Mouse (Mus musculus) stomach, postnatal 0 days (tissue): Measurements from ENCODE around the gene Fgfbp3. TPM values are rescaled to one million over a fixed set of nuclear protein-coding genes. Genes with fewer than 3 reads are reported as not detected.
"Not testable (repeated sequence)": the region's sequence is repeated elsewhere in the genome, so short reads cannot be mapped to it uniquely, and the experiment has no call there.

Source experiments
- ATAC-seq: fragments of 200-750 bp; cut with Nextera tagmentation; 2 replicates; pipeline ENCODE4 v1.8.0; 2017; ENCODE audit not compliant: low FRiP score, low TSS enrichment
- DNase-seq: peaks from one replicate; pipeline ENCODE4 v3.0.0-alpha.2; 2016; ENCODE audit warnings: low spot score
- H3K27ac ChIP-seq: fragments of 300-500 bp; sonication (generic); replicated peaks from 2 replicates; pipeline ENCODE4 v1.5.1; 2014; ENCODE audit warnings: mild to moderate bottlenecking, control low read depth
- H3K27me3 ChIP-seq: fragments of 300-500 bp; sonication (generic); 2 replicates; pipeline ENCODE4 v1.6.1; 2014; ENCODE audit warnings: low read length; ENCODE audit not compliant: control insufficient read depth, insufficient read depth
- H3K36me3 ChIP-seq: fragments of 300-500 bp; sonication (generic); 2 replicates; pipeline ENCODE4 v1.6.1; 2014; ENCODE audit warnings: low read length, mixed read lengths; ENCODE audit not compliant: control insufficient read depth, insufficient read depth
- H3K4me1 ChIP-seq: fragments of 300-500 bp; sonication (generic); replicated peaks from 2 replicates; pipeline ENCODE4 v1.6.1; 2014; ENCODE audit warnings: antibody characterized with exemption; ENCODE audit not compliant: control insufficient read depth, insufficient read depth
- H3K4me2 ChIP-seq: fragments of 300-500 bp; sonication (generic); replicated peaks from 2 replicates; pipeline ENCODE4 v1.6.1; 2014; ENCODE audit warnings: low read depth, mild to moderate bottlenecking, control low read depth, moderate library complexity
- H3K4me3 ChIP-seq: fragments of 300-500 bp; sonication (generic); 2 replicates; pipeline ENCODE4 v1.5.1; 2014; ENCODE audit warnings: low read depth, low read length, control low read depth
- H3K9ac ChIP-seq: fragments of 300-500 bp; sonication (generic); 2 replicates; pipeline ENCODE4 v1.6.1; 2014; ENCODE audit warnings: mild to moderate bottlenecking, low read length, control low read depth, mixed read lengths
- H3K9me3 ChIP-seq: fragments of 300-500 bp; sonication (generic); 2 replicates; pipeline ENCODE4 v1.6.1; 2016; ENCODE audit warnings: low read length; ENCODE audit not compliant: control insufficient read depth
- CTCF ChIP-seq: IDR thresholded peaks from 2 replicates; pipeline ENCODE4 v1.5.1; 2016; ENCODE audit warnings: antibody characterized with exemption, low read depth, mild to moderate bottlenecking, moderate library complexity
- EP300 ChIP-seq: optimal IDR thresholded peaks from 2 replicates; pipeline ENCODE3; 2016; ENCODE audit warnings: antibody characterized with exemption
- WGBS: fragments of 180-500 bp; shearing (Covaris S2); extraction: QIAGEN DNeasy Blood & Tissue Kit; methylation state at CpG from one replicate; pipeline ENCODE4 v1.1.7; 2014; 5-methylcytosine and 5-hydroxymethylcytosine counted together
- polyA plus RNA-seq: library from polyadenylated mRNA; unstranded; fragments of >200 nt; fragmentation: Nextera tagmentation; extraction: Ambion mirVana; gene quantifications from 2 replicates; pipeline ENCODE4 v1.2.1, GENCODE M21; 2015

Gene Fgfbp3
- polyA plus RNA-seq, 1 experiment from 2014 or later, result 4.4 TPM

DNA sequence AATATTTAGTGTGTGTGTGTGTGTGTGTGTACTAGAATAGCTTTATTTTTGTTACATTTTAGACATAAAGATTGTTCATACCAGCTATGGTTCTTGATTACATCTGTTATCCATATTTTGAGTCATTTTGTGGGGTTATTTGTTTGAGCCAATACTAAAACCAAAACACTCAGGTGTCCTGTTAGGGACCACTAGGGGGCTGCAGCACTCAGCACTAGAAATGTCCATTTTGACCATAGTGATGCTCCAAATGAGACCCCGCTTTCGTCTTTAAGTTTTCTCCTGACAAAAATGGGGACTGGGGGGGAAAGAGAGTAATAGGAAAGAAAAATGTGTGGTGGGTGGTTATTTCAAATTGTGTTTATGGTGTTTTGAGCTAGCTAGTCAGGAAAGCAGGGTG, 33.1 kb downstream of the Fgfbp3 start:
- Histone ChIP-seq H3K4me2 (no peak overlapping the region), H3K4me3 (no peak overlapping the region), H3K36me3 (peaks cover 33% of the 10 kb centered on the region), H3K9ac (no peak overlapping the region), H3K9me3 (no peaks in the 10 kb centered on the region), H3K27ac (no peak overlapping the region), H3K27me3 (no peaks in the 10 kb centered on the region), H3K4me1 (no peaks in the 10 kb centered on the region)
- DNase-seq, result no peak
- 84% methylated on average over 2 of the region's 2 CpGs for WGBS
- ATAC-seq, result no peak
- TF ChIP-seq EP300 (no peak), CTCF (peak; percentile 66)

DNA sequence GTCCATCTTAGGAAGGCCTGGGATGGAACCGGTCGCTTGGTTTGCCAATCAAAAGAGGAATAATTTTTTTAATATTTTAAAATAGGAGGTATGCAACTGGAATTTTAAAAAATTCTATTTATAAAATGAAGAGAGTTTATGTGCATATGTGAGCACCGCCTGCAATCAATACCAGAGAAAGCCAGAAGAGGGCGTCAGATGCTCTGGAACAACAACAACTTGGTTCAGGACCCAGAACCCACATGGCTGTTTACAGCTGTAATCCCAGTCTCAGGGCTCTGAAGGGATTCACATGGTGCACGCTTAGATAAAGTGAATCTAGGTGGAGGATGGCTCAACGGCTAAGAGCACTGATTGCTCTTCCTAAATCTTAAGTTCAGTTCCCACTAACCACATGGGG, 36.3 kb downstream of the Fgfbp3 start:
- no peak overlapping the region for H3K27ac ChIP-seq
- 79% methylated on average over 6 of the region's 6 CpGs for WGBS
- H3K4me2 ChIP-seq, result no peak overlapping the region
- no peak overlapping the region for H3K9ac ChIP-seq
- H3K27me3 ChIP-seq, result no peaks in the 10 kb centered on the region
- H3K9me3 ChIP-seq, result no peaks in the 10 kb centered on the region
- H3K4me3 ChIP-seq, result no peak overlapping the region
- TF ChIP-seq EP300, result no peak
- TF ChIP-seq CTCF, result peak; percentile 63
- H3K36me3 ChIP-seq, result peaks cover 39% of the 10 kb centered on the region
- ATAC-seq (no peak), DNase-seq (peak; percentile 40)
- no peaks in the 10 kb centered on the region for H3K4me1 ChIP-seq

DNA sequence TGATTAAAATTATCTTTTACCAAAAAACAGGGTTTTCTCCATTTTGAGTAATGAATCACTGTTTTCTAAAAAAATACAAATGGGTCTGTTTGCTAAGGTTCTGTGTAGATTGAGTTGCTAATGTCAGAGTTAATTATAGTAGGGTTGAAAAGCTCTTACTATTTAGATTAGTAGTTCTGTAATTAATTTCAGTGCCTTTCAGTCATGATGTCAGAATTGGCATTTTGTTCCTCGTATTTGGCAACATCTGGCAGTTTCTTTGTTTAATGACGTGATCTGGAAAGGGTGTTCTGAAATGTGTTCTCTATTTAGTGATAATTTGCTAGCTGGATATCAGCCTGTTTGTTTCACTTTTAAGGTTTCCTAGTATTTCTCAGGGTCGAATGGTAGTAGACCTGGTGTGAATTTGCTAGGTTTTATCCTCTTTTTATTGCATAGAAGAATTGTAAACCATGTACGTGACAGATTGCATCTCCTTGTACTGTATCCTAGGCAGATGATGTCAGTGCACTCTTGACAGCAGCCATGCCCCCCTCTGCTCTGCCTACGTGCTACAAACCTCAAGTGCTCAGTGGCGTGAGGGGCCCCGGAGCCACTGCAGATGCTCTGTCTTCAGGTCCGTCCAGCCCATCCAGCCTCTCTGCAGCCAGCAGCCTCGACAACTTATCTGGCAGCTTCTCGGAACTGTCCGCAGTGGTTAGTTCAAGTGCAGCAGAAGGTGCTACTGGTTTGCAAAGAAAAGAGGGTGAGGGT, 40.5 kb downstream of the Fgfbp3 start:
- Histone ChIP-seq H3K27ac (no peak overlapping the region), H3K4me3 (no peak overlapping the region), H3K9me3 (no peaks in the 10 kb centered on the region), H3K4me2 (no peak overlapping the region), H3K4me1 (no peaks in the 10 kb centered on the region), H3K36me3 (peaks cover 40% of the 10 kb centered on the region), H3K27me3 (no peaks in the 10 kb centered on the region), H3K9ac (no peak overlapping the region)
- WGBS, result 76% methylated on average over 11 of the region's 11 CpGs
- TF ChIP-seq EP300, result no peak
- TF ChIP-seq CTCF, result no peak
- no peak for DNase-seq
- no peak for ATAC-seq

DNA sequence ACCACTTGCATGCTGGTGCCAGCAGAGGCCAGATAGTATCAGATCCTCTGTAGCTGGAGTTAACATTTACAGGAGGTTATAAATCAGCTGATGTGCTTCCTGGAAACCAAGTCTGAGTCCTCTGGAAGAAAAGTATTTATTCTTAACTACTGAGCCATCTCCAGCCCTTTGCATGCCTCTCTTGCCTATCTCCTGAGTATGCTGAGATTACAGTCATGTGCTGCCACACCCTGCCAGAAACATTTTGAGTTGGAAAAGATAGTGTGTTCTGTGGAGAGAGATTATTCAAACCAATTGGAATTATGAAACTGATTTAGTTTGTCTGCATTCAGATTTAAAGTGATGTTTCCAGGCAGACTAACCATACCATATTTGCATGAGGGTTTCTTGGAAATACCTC, 42.1 kb downstream of the Fgfbp3 start:
- no peak for DNase-seq
- no peaks in the 10 kb centered on the region for H3K9me3 ChIP-seq
- no peaks in the 10 kb centered on the region for H3K27me3 ChIP-seq
- TF ChIP-seq CTCF, result no peak
- no peak for TF ChIP-seq EP300
- no peak overlapping the region for H3K9ac ChIP-seq
- no peaks in the 10 kb centered on the region for H3K4me1 ChIP-seq
- no peak overlapping the region for H3K4me2 ChIP-seq
- H3K27ac ChIP-seq, result no peak overlapping the region
- peaks cover 40% of the 10 kb centered on the region for H3K36me3 ChIP-seq
- H3K4me3 ChIP-seq, result no peak overlapping the region
- ATAC-seq, result no peak

DNA sequence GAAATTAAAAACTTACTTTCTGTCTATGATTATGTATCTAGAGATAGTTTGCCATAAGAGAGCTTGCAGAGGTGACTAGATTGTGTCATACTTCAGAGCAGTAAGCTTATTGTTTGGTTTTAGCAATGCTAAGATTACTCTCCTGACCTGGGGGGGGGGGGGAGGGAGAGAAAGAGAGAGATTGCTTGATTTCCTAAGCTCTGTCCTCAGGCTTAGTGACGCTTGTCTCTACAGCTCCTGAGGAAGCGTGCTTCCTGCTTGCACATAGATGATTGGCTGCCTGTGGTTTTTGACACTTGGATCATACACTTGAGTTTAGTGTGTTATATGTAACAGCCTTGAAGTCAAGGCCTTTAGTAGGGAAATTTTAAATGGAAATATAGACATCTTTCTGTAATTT, 44.8 kb downstream of the Fgfbp3 start:
- Histone ChIP-seq H3K4me2 (no peak overlapping the region), H3K9me3 (no peaks in the 10 kb centered on the region), H3K27me3 (no peaks in the 10 kb centered on the region), H3K9ac (no peak overlapping the region), H3K4me1 (no peaks in the 10 kb centered on the region), H3K4me3 (no peak overlapping the region), H3K36me3 (peaks cover 35% of the 10 kb centered on the region), H3K27ac (no peak overlapping the region)
- no peak for ATAC-seq
- 69% methylated on average over 2 of the region's 2 CpGs for WGBS
- TF ChIP-seq EP300 (no peak), CTCF (no peak)
- DNase-seq, result no peak

DNA sequence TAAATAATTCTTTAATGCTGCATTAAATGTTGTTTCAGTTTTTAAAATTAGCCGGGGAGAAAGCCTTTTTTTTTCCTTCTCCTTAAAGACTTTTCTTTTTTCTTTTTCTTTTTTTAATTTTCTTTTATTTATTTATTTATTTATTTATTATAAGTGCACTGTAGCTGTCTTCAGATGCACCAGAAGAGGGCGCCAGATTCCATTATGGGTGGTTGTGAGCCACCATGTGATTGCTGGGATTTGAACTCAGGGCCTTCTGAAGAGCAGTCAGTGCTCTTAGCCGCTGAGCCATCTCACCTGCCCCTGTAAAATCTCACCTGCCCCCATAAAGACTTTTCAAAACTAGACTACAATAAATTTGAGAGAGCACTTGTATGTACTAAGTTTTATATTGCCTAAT, 50.7 kb downstream of the Fgfbp3 start:
- not testable (repeated sequence) for H3K9ac ChIP-seq, ATAC-seq, H3K4me2 ChIP-seq, H3K4me1 ChIP-seq, H3K27me3 ChIP-seq, H3K4me3 ChIP-seq, DNase-seq, H3K27ac ChIP-seq, H3K9me3 ChIP-seq
- H3K36me3 ChIP-seq, result peaks cover 26% of the 10 kb centered on the region; the same call in 1 of the 2 replicates
- WGBS, result 79% methylated on average over 3 of the region's 3 CpGs
- peak; percentile 51 for TF ChIP-seq CTCF

Other genes starting within 250 kb of the Fgfbp3 start
- 7.0 and 7.1 TPM in 2 replicates for gene Ppp1r3c, start 183.0 kb downstream of the Fgfbp3 start, polyA plus RNA-seq
- gene Tnks2, start 85.4 kb downstream of the Fgfbp3 start, polyA plus RNA-seq, result 13.9 and 15.8 TPM in 2 replicates
- 2.8 and 3.1 TPM in 2 replicates for gene Btaf1, start 6.5 kb upstream of the Fgfbp3 start, polyA plus RNA-seq